ENCODE assay signal across 9 mouse cellular contexts in the genomic region with DNA sequence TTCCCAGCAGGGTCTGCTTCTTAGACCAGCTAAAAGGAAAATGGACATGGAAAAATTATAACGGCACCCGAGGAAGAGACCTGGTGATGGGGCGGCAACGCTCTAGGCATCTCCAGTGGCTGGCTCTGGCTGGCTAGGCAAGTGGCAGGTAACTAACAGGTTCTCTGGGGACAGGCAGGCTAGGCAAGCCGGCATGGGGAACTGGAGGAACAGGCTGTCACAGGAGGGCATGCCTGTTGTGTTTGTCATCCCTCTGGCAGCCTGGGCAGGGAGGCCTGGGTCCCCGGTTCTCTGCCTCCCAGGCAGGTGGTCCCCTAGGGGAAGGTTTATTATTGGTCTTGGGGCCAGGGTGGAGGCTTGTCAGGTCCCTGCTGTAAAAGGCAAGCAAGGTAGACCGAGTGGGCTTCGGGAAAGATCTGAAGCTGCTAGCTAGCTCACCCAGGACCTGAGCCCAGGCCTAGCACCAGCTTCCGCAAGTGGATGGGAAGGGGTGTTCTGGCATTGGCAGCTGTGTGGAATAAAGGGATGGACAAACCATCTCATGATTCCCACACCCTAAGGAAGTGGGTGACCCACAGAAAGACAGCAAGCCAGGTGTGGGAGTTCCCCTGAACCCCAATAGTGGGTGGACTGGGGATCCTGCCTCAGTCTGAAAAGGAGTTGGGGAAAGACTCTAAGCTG. TPM values are rescaled to one million over a fixed set of nuclear protein-coding genes. Genes with fewer than 3 reads are reported as not detected.
A peak's percentile ranks its signal among the peaks of the same experiment; 100 is the strongest.
DNase-seq lines count a peak whose midpoint lies in the region; ATAC-seq lines count a peak whose summit lies in the region.
"Had no signal": no experiment of that assay in that cellular context is flagged by ENCODE, and none has a peak within 500 bp of the region (broad histone marks: within the 10 kb centered on the region; RNA-seq: fewer than 3 reads in every experiment).

No protein-coding gene starts in this region.

- WGBS in kidney, embryonic 14.5 days = 53% methylated on average over 9 of the region's 9 CpGs
- WGBS in embryonic facial prominence, embryonic 12.5 days = 50% methylated on average over 9 of the region's 9 CpGs
- WGBS in intestine, embryonic 15.5 days = 57% methylated on average over 9 of the region's 9 CpGs

- peak overlapping the region; percentile 99; the same call in 1 of the 2 replicates for H3K4me2 ChIP-seq in kidney, embryonic 14.5 days (replicated peaks; ENCODE audit: low read depth, low read length)
- peak overlapping the region; percentile 100 for H3K4me2 ChIP-seq in embryonic facial prominence, embryonic 12.5 days (replicated peaks)
- H3K4me2 ChIP-seq in intestine, embryonic 15.5 days (replicated peaks) = peak overlapping the region; percentile 98

- H3K27me3 ChIP-seq in kidney, embryonic 14.5 days (ENCODE audit: control insufficient read depth, insufficient read depth, low read length) = peaks cover 21% of the 10 kb centered on the region
- peaks cover 53% of the 10 kb centered on the region for H3K27me3 ChIP-seq in embryonic facial prominence, embryonic 12.5 days
- peaks cover 3% of the 10 kb centered on the region; the same call in 1 of the 2 replicates for H3K27me3 ChIP-seq in intestine, embryonic 15.5 days (replicated peaks)

- H3K36me3 ChIP-seq in kidney, embryonic 14.5 days (ENCODE audit: control insufficient read depth, insufficient read depth, low read length) = no peaks in the 10 kb centered on the region
- H3K36me3 ChIP-seq in embryonic facial prominence, embryonic 12.5 days = no peaks in the 10 kb centered on the region
- no peaks in the 10 kb centered on the region for H3K36me3 ChIP-seq in intestine, embryonic 15.5 days

- H3K4me1 ChIP-seq in kidney, embryonic 14.5 days (ENCODE audit: control insufficient read depth, insufficient read depth, low read length) = peaks cover 30% of the 10 kb centered on the region
- H3K4me1 ChIP-seq in embryonic facial prominence, embryonic 12.5 days = peaks cover 33% of the 10 kb centered on the region
- H3K4me1 ChIP-seq in intestine, embryonic 15.5 days (replicated peaks) = peaks cover 63% of the 10 kb centered on the region

- ATAC-seq in kidney, embryonic 14.5 days (ENCODE audit: low FRiP score, low TSS enrichment) = no peak
- no peak for ATAC-seq in embryonic facial prominence, embryonic 12.5 days (ENCODE audit: insufficient number of reproducible peaks, insufficient read depth, low FRiP score, low TSS enrichment)
- no peak for ATAC-seq in intestine, embryonic 15.5 days

- no peaks in the 10 kb centered on the region for H3K9me3 ChIP-seq in kidney, embryonic 14.5 days (ENCODE audit: control insufficient read depth, low read length)
- no peaks in the 10 kb centered on the region for H3K9me3 ChIP-seq in embryonic facial prominence, embryonic 12.5 days
- H3K9me3 ChIP-seq in intestine, embryonic 15.5 days = no peaks in the 10 kb centered on the region

- H3K27ac ChIP-seq in kidney, embryonic 14.5 days (ENCODE audit: low read depth, low read length) = peak overlapping the region; percentile 47; the same call in 1 of the 2 replicates
- 0 out of 2 replicates have a peak overlapping the region, but pooled peaks have one; percentile 30 for H3K27ac ChIP-seq in embryonic facial prominence, embryonic 12.5 days
- H3K27ac ChIP-seq in intestine, embryonic 15.5 days = peak overlapping the region; percentile 85

- DNase-seq in kidney, postnatal 36 days = no peak
- DNase-seq in naive thymus-derived CD4-positive, alpha-beta T cell, adult 2 months (ENCODE audit: low read depth) = peak; percentile 29
- no peak for DNase-seq in layer of hippocampus, adult 9-10 months (ENCODE audit: low spot score)
- no peak for DNase-seq in gastrocnemius, postnatal 4 days (ENCODE audit: low spot score in 2 of 2)
- DNase-seq in embryo, embryonic 10.5 days (ENCODE audit: low spot score) = no peak
- DNase-seq: layer of hippocampus, postnatal 36 days had no signal

- H3K9ac ChIP-seq in kidney, embryonic 14.5 days (ENCODE audit: low read depth, low read length) = no peak overlapping the region
- no peak overlapping the region for H3K9ac ChIP-seq in embryonic facial prominence, embryonic 12.5 days
- H3K9ac ChIP-seq in intestine, embryonic 15.5 days = 0 out of 2 replicates have a peak overlapping the region, but pooled peaks have one; percentile 67

- H3K4me3 ChIP-seq in kidney, embryonic 14.5 days (ENCODE audit: low read length) = no peak overlapping the region
- no peak overlapping the region for H3K4me3 ChIP-seq in embryonic facial prominence, embryonic 12.5 days
- peak overlapping the region; percentile 76; the same call in 1 of the 2 replicates for H3K4me3 ChIP-seq in intestine, embryonic 15.5 days (replicated peaks)

RNA-seq across cellular contexts. Expression of a gene that starts 2.8 kb away (rescaled TPM):
- polyA plus RNA-seq in kidney, embryonic 14.5 days (2014; fragmentation: Nextera tagmentation; extraction: Ambion mirVana) = 10.5 and 17.1 TPM in 2 replicates
- polyA plus RNA-seq in embryonic facial prominence, embryonic 12.5 days (2016; fragmentation: Nextera tagmentation; extraction: Ambion mirVana) = 19.4 and 22.3 TPM in 2 replicates
- polyA plus RNA-seq in intestine, embryonic 15.5 days (2015; fragmentation: Nextera tagmentation; extraction: Ambion mirVana) = 25.6 and 27.1 TPM in 2 replicates
- total RNA-seq in gastrocnemius, postnatal 4 days (2021) = 1 to 10 TPM; 7.5 to 9.1 TPM

RNA-seq across cellular contexts. Expression of a gene that starts 34.4 kb away (rescaled TPM):
- not detected in 2 replicates for polyA plus RNA-seq in kidney, embryonic 14.5 days (2014; fragmentation: Nextera tagmentation; extraction: Ambion mirVana)
- polyA plus RNA-seq in embryonic facial prominence, embryonic 12.5 days (2016; fragmentation: Nextera tagmentation; extraction: Ambion mirVana) = not detected in 2 replicates
- not detected in 2 replicates for polyA plus RNA-seq in intestine, embryonic 15.5 days (2015; fragmentation: Nextera tagmentation; extraction: Ambion mirVana)
- not detected for total RNA-seq in gastrocnemius, postnatal 4 days (2021)
- total RNA-seq: layer of hippocampus, postnatal 36 days had no signal

Comparison
In these comparisons a context has a peak if more than half of its experiments do, and no peak if none do; other contexts are left out.
1. H3K27ac ChIP-seq: peak in every context shown above with its lines; median percentile 85 in intestine, embryonic 15.5 days; 47 in kidney, embryonic 14.5 days; 30 in embryonic facial prominence, embryonic 12.5 days.